Mouse (Mus musculus): ENCODE data around the gene Zscan4-ps2. TPM values are rescaled to one million over a fixed set of nuclear protein-coding genes. Genes with fewer than 3 reads are reported as not detected.
"Not testable (repeated sequence)": the region's sequence is repeated elsewhere in the genome, so short reads cannot be mapped to it uniquely, and the experiment has no call there.

The Zscan4-ps2 gene
- not detected in 2 replicates for polyA plus RNA-seq (2014; fragmentation: Nextera tagmentation; extraction: Ambion mirVana)

- not testable (repeated sequence) for H3K9me3 ChIP-seq (ENCODE audit: control insufficient read depth, low read depth, low read length); H3K27me3 ChIP-seq (ENCODE audit: control insufficient read depth, insufficient read depth, low read length); H3K4me3 ChIP-seq (ENCODE audit: low read depth, low read length); ATAC-seq (ENCODE audit: insufficient number of reproducible peaks, insufficient read depth, low FRiP score, low read depth); H3K4me1 ChIP-seq (ENCODE audit: control insufficient read depth, insufficient read depth, low read length); H3K9ac ChIP-seq (replicated peaks; ENCODE audit: low read depth, low read length); H3K36me3 ChIP-seq (ENCODE audit: control insufficient read depth, insufficient read depth, low read length); H3K27ac ChIP-seq (ENCODE audit: low read length); H3K4me2 ChIP-seq (replicated peaks; ENCODE audit: low read depth, low read length)
- 85% methylated on average over 1 of the region's 1 CpGs for WGBS
Observed at GRCm38 (mm10) chr7:11514010-11514409, at the start of gene Zscan4-ps2. Gene Zscan4-ps2 (plus strand): TSS chr7:11514310.

Other genes with a start within 250 kb of the Zscan4-ps2 start
- not detected in 2 replicates for gene Zscan4e, start 203.6 kb upstream of the Zscan4-ps2 start, polyA plus RNA-seq (2014; fragmentation: Nextera tagmentation; extraction: Ambion mirVana)
- not detected in 2 replicates for gene Zscan4f, start 116.4 kb upstream of the Zscan4-ps2 start, polyA plus RNA-seq (2014; fragmentation: Nextera tagmentation; extraction: Ambion mirVana)
- gene Zscan4-ps3, start 95.0 kb downstream of the Zscan4-ps2 start, polyA plus RNA-seq (2014; fragmentation: Nextera tagmentation; extraction: Ambion mirVana) = not detected in 2 replicates
- not detected in 2 replicates for gene Vmn1r72, start 165.8 kb downstream of the Zscan4-ps2 start, polyA plus RNA-seq (2014; fragmentation: Nextera tagmentation; extraction: Ambion mirVana)
- gene Vmn1r73, start 216.0 kb downstream of the Zscan4-ps2 start, polyA plus RNA-seq (2014; fragmentation: Nextera tagmentation; extraction: Ambion mirVana) = not detected in 2 replicates